Mouse (Mus musculus): ENCODE measurements around the gene Tma7.

The Tma7 gene

GRCm38 (mm10) chr9:109068095-109068735 lies 14.2 kb downstream of the Tma7 start:
- DNase-seq (ENCODE audit: low spot score in 2 of 2), result no peak

- DNase-seq (ENCODE audit: low spot score in 2 of 2), result no peak
Observed at GRCm38 (mm10) chr9:109060898-109061295, 21.5 kb downstream of the Tma7 start.

GRCm38 (mm10) chr9:109060184-109060897 lies 22.0 kb downstream of the Tma7 start:
- DNase-seq (ENCODE audit: low spot score in 2 of 2), result no peak

GRCm38 (mm10) chr9:109059136-109059903 lies 23.1 kb downstream of the Tma7 start, which contains the start of gene Trex1:
TSS of gene Trex1 (minus strand) at chr9:109059734.
- DNase-seq (ENCODE audit: low spot score in 2 of 2), result peak; percentile 87 to 90

- DNase-seq (ENCODE audit: low spot score in 2 of 2), result peak in 1 of 2 experiments; percentile 28
Observed at GRCm38 (mm10) chr9:109058006-109058765, 24.2 kb downstream of the Tma7 start.

- peak in 1 of 2 experiments; percentile 31 for DNase-seq (ENCODE audit: low spot score in 2 of 2)
Observed at GRCm38 (mm10) chr9:109057543-109057942, 24.8 kb downstream of the Tma7 start.

GRCm38 (mm10) chr9:109056916-109057315 lies 25.5 kb downstream of the Tma7 start:
- DNase-seq (ENCODE audit: low spot score in 2 of 2), result no peak

- DNase-seq (ENCODE audit: low spot score in 2 of 2), result no peak
Observed at GRCm38 (mm10) chr9:109056081-109056690, 26.2 kb downstream of the Tma7 start.

GRCm38 (mm10) chr9:109055271-109056030 lies 26.9 kb downstream of the Tma7 start:
- no peak for DNase-seq (ENCODE audit: low spot score in 2 of 2)

GRCm38 (mm10) chr9:109054712-109055111 lies 27.7 kb downstream of the Tma7 start:
- DNase-seq (ENCODE audit: low spot score in 2 of 2), result peak; percentile 66 to 72

- peak; percentile 20 to 43 for DNase-seq (ENCODE audit: low spot score in 2 of 2)
Observed at GRCm38 (mm10) chr9:109053851-109054250, 28.5 kb downstream of the Tma7 start.

- DNase-seq (ENCODE audit: low spot score in 2 of 2), result no peak
Observed at GRCm38 (mm10) chr9:109053366-109053765, 29.0 kb downstream of the Tma7 start.

GRCm38 (mm10) chr9:109052490-109053260 lies 29.7 kb downstream of the Tma7 start:
- peak; percentile 75 to 86 for DNase-seq (ENCODE audit: low spot score in 2 of 2)

- DNase-seq (ENCODE audit: low spot score in 2 of 2), result peak; percentile 93 to 96
Observed at GRCm38 (mm10) chr9:109051651-109052489, 30.5 kb downstream of the Tma7 start.

- peak; percentile 85 to 86 for DNase-seq (ENCODE audit: low spot score in 2 of 2)
Observed at GRCm38 (mm10) chr9:109051011-109051501, 31.3 kb downstream of the Tma7 start.

- no peak for DNase-seq (ENCODE audit: low spot score in 2 of 2)
Observed at GRCm38 (mm10) chr9:109050674-109050997, 31.8 kb downstream of the Tma7 start.

- peak; percentile 33 to 37 for DNase-seq (ENCODE audit: low spot score in 2 of 2)
Observed at GRCm38 (mm10) chr9:109049996-109050673, 32.3 kb downstream of the Tma7 start.

GRCm38 (mm10) chr9:109049316-109049715 lies 33.1 kb downstream of the Tma7 start:
- DNase-seq (ENCODE audit: low spot score in 2 of 2), result no peak

Data from natural killer cell, adult 2 months (primary cell).